Mouse (Mus musculus): ENCODE data around the gene Selenof.

- no peak for TF ChIP-seq CTCF (IDR thresholded peaks at IDR 0.05; ENCODE audit: low read depth, low read length)
- TF ChIP-seq GATA1 (IDR thresholded peaks at IDR 0.05; ENCODE audit: borderline replicate concordance, low read length) = no peak
Measured at GRCm38 (mm10) chr3:144537078-144537855, 32.8 kb upstream of the Selenof start.
